In the genomic region with DNA sequence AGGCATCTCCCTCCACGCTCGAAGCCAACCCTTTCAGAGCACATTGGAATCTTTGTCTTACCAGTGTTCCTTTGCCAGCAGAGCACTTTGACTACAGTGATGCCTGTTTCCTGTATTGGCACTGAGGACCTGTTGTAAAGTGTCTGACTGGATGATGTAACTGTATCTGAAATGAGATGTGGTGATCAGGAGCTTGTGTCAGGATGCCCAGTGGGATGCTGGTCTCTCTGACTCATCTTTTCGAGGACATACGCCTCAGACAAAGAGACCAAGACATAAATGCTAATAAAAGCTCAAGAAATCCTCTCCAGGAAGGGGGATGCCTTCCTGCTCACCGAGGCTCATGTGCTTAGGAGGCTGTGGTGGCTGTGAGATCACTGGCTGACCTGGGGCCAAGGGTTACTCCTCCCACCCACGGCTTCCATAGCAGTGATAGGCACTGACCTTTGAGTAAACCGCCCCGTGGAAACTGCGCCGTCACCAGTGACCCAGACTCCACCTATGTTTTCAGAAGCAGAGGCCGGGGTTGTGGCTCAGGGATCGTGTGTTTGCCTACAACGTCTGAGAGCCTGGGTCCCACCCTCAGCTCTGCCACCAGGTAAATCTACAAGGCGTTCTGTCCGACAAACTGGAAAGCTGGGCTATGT, we compare ENCODE assay signal across 19 mouse cellular contexts. TPM values are rescaled to one million over a fixed set of nuclear protein-coding genes. Genes with fewer than 3 reads are reported as not detected.
DNase-seq lines count a peak whose midpoint lies in the region; ATAC-seq lines count a peak whose summit lies in the region.
"Had no signal": no experiment of that assay in that cellular context is flagged by ENCODE, and none has a peak within 500 bp of the region (broad histone marks: within the 10 kb centered on the region; RNA-seq: fewer than 3 reads in every experiment).

No protein-coding gene starts in this region.

- no peaks in the 10 kb centered on the region for H3K9me3 ChIP-seq in embryonic facial prominence, embryonic 14.5 days (ENCODE audit: control insufficient read depth, low read length)
- H3K9me3 ChIP-seq in embryonic facial prominence, embryonic 10.5 days: no peaks in the 10 kb centered on the region
- H3K9me3 ChIP-seq in kidney, embryonic 14.5 days (ENCODE audit: control insufficient read depth, low read length): peaks cover 6% of the 10 kb centered on the region; the same call in 1 of the 2 replicates
- no peaks in the 10 kb centered on the region for H3K9me3 ChIP-seq in embryonic facial prominence, embryonic 15.5 days (replicated peaks)
- H3K9me3 ChIP-seq: embryonic facial prominence, embryonic 12.5 days; hindbrain, embryonic 15.5 days had no signal

- H3K4me2 ChIP-seq in embryonic facial prominence, embryonic 14.5 days (ENCODE audit: low read depth, low read length): no peak overlapping the region
- no peak overlapping the region for H3K4me2 ChIP-seq in kidney, embryonic 14.5 days (replicated peaks; ENCODE audit: low read depth, low read length)
- no peak overlapping the region for H3K4me2 ChIP-seq in embryonic facial prominence, embryonic 15.5 days (replicated peaks)
- H3K4me2 ChIP-seq: embryonic facial prominence, embryonic 12.5 days; heart, embryonic 12.5 days; hindbrain, embryonic 15.5 days had no signal

- H3K4me1 ChIP-seq in embryonic facial prominence, embryonic 14.5 days (ENCODE audit: control insufficient read depth, insufficient read depth, low read length): no peaks in the 10 kb centered on the region
- H3K4me1 ChIP-seq in embryonic facial prominence, embryonic 10.5 days: no peaks in the 10 kb centered on the region
- no peaks in the 10 kb centered on the region for H3K4me1 ChIP-seq in kidney, embryonic 14.5 days (ENCODE audit: control insufficient read depth, insufficient read depth, low read length)
- H3K4me1 ChIP-seq in embryonic facial prominence, embryonic 15.5 days: no peaks in the 10 kb centered on the region
- H3K4me1 ChIP-seq: embryonic facial prominence, embryonic 12.5 days; heart, embryonic 12.5 days; hindbrain, embryonic 15.5 days had no signal

- 0 out of 2 replicates have a peak, but pooled peaks have one; percentile 15 for ATAC-seq in embryonic facial prominence, embryonic 14.5 days (ENCODE audit: low read depth)
- 0 out of 2 replicates have a peak, but pooled peaks have one; percentile 12 for ATAC-seq in kidney, embryonic 14.5 days (ENCODE audit: low FRiP score, low TSS enrichment)
- peak; percentile 20; the same call in 1 of the 2 replicates for ATAC-seq in embryonic facial prominence, embryonic 15.5 days (ENCODE audit: insufficient number of reproducible peaks, low FRiP score, low TSS enrichment, low read depth)
- ATAC-seq: forebrain, embryonic 16.5 days had no signal

- no peaks in the 10 kb centered on the region for H3K27me3 ChIP-seq in embryonic facial prominence, embryonic 14.5 days (replicated peaks; ENCODE audit: control insufficient read depth, insufficient read depth, low read length)
- H3K27me3 ChIP-seq in embryonic facial prominence, embryonic 10.5 days (replicated peaks; ENCODE audit: low read depth, poor library complexity, severe bottlenecking): no peaks in the 10 kb centered on the region
- no peaks in the 10 kb centered on the region for H3K27me3 ChIP-seq in kidney, embryonic 14.5 days (ENCODE audit: control insufficient read depth, insufficient read depth, low read length)
- no peaks in the 10 kb centered on the region for H3K27me3 ChIP-seq in embryonic facial prominence, embryonic 15.5 days
- H3K27me3 ChIP-seq: CH12.LX; embryonic facial prominence, embryonic 12.5 days; heart, embryonic 12.5 days; hindbrain, embryonic 15.5 days had no signal

- no peak overlapping the region for H3K9ac ChIP-seq in embryonic facial prominence, embryonic 14.5 days (ENCODE audit: low read depth, low read length)
- no peak overlapping the region for H3K9ac ChIP-seq in kidney, embryonic 14.5 days (ENCODE audit: low read depth, low read length)
- H3K9ac ChIP-seq in embryonic facial prominence, embryonic 15.5 days: no peak overlapping the region
- H3K9ac ChIP-seq: embryonic facial prominence, embryonic 12.5 days; heart, embryonic 12.5 days; hindbrain, embryonic 15.5 days had no signal

- H3K27ac ChIP-seq in embryonic facial prominence, embryonic 14.5 days (replicated peaks; ENCODE audit: low read depth, low read length): no peak overlapping the region
- H3K27ac ChIP-seq in embryonic facial prominence, embryonic 10.5 days (replicated peaks): no peak overlapping the region
- no peak overlapping the region for H3K27ac ChIP-seq in kidney, embryonic 14.5 days (ENCODE audit: low read depth, low read length)
- no peak overlapping the region for H3K27ac ChIP-seq in embryonic facial prominence, embryonic 15.5 days (replicated peaks)
- H3K27ac ChIP-seq: embryonic facial prominence, embryonic 12.5 days; gastrocnemius, adult 2 months; hindbrain, embryonic 15.5 days had no signal

- 90% methylated on average over 15 of the region's 15 CpGs for WGBS in embryonic facial prominence, embryonic 14.5 days
- WGBS in embryonic facial prominence, embryonic 10.5 days: 88% methylated on average over 15 of the region's 15 CpGs
- 83% methylated on average over 15 of the region's 15 CpGs for WGBS in kidney, embryonic 14.5 days
- 87% methylated on average over 15 of the region's 15 CpGs for WGBS in embryonic facial prominence, embryonic 15.5 days

- H3K36me3 ChIP-seq in embryonic facial prominence, embryonic 14.5 days (ENCODE audit: control insufficient read depth, insufficient read depth, low read length): peaks cover 28% of the 10 kb centered on the region
- peaks cover 34% of the 10 kb centered on the region for H3K36me3 ChIP-seq in embryonic facial prominence, embryonic 10.5 days (replicated peaks)
- H3K36me3 ChIP-seq in kidney, embryonic 14.5 days (ENCODE audit: control insufficient read depth, insufficient read depth, low read length): peaks cover 23% of the 10 kb centered on the region
- peaks cover 33% of the 10 kb centered on the region for H3K36me3 ChIP-seq in embryonic facial prominence, embryonic 15.5 days

- H3K4me3 ChIP-seq in embryonic facial prominence, embryonic 14.5 days (ENCODE audit: low read depth, low read length): no peak overlapping the region
- H3K4me3 ChIP-seq in embryonic facial prominence, embryonic 10.5 days: no peak overlapping the region
- no peak overlapping the region for H3K4me3 ChIP-seq in kidney, embryonic 14.5 days (ENCODE audit: low read length)
- no peak overlapping the region for H3K4me3 ChIP-seq in embryonic facial prominence, embryonic 15.5 days (replicated peaks)
- H3K4me3 ChIP-seq: embryonic facial prominence, embryonic 12.5 days; gastrocnemius, adult 2 months; heart, embryonic 12.5 days; hindbrain, embryonic 15.5 days had no signal

- no peak for DNase-seq in embryonic facial prominence, embryonic 14.5 days (ENCODE audit: low spot score)
- no peak for DNase-seq in embryonic facial prominence, embryonic 10.5 days (ENCODE audit: low spot score)
- DNase-seq in kidney, postnatal 25 days: no peak
- no peak for DNase-seq in frontal cortex, adult 2 months (ENCODE audit: extremely low spot score in 1 of 2, low spot score in 1 of 2)
- no peak for DNase-seq in thymus, postnatal 25 days
- DNase-seq: adrenal gland, adult 8-10 months; adrenal gland, postnatal 36 days; cerebellum, adult 2 months; cerebellum, postnatal 10 days; gastrocnemius, adult 2 months; gastrocnemius, postnatal 25 days; kidney, adult 11 months had no signal

RNA-seq across cellular contexts. Expression of a gene that starts 3.8 kb away (rescaled TPM):
- polyA plus RNA-seq in embryonic facial prominence, embryonic 14.5 days (2014; fragmentation: Nextera tagmentation; extraction: Ambion mirVana): 0.08 and 0.11 TPM in 2 replicates
- 0.40 and 0.44 TPM in 2 replicates for polyA plus RNA-seq in embryonic facial prominence, embryonic 10.5 days (2016; fragmentation: Nextera tagmentation; extraction: Ambion mirVana)
- polyA plus RNA-seq in kidney, embryonic 14.5 days (2014; fragmentation: Nextera tagmentation; extraction: Ambion mirVana): 0.21 and 0.22 TPM in 2 replicates
- polyA plus RNA-seq in embryonic facial prominence, embryonic 15.5 days (2015; fragmentation: Nextera tagmentation; extraction: Ambion mirVana): 0.22 TPM in 1 of 2 replicates, not detected in the other
- polyA plus RNA-seq in frontal cortex, adult 2 months (2012; rRNA removed): 0.68 and 0.80 TPM in 2 replicates

RNA-seq across cellular contexts. Expression of a gene that starts 25.4 kb away (rescaled TPM):
- polyA plus RNA-seq in embryonic facial prominence, embryonic 14.5 days (2014; fragmentation: Nextera tagmentation; extraction: Ambion mirVana): 16.6 and 20.4 TPM in 2 replicates
- 21.7 and 24.7 TPM in 2 replicates for polyA plus RNA-seq in embryonic facial prominence, embryonic 10.5 days (2016; fragmentation: Nextera tagmentation; extraction: Ambion mirVana)
- polyA plus RNA-seq in kidney, embryonic 14.5 days (2014; fragmentation: Nextera tagmentation; extraction: Ambion mirVana): 21.0 and 22.4 TPM in 2 replicates
- 20.1 and 25.3 TPM in 2 replicates for polyA plus RNA-seq in embryonic facial prominence, embryonic 15.5 days (2015; fragmentation: Nextera tagmentation; extraction: Ambion mirVana)
- 34.0 and 34.7 TPM in 2 replicates for polyA plus RNA-seq in frontal cortex, adult 2 months (2012; rRNA removed)

RNA-seq across cellular contexts. Expression of a gene that starts 44.9 kb away (rescaled TPM):
- polyA plus RNA-seq in embryonic facial prominence, embryonic 14.5 days (2014; fragmentation: Nextera tagmentation; extraction: Ambion mirVana): 125 and 127 TPM in 2 replicates
- 89.1 and 95.6 TPM in 2 replicates for polyA plus RNA-seq in embryonic facial prominence, embryonic 10.5 days (2016; fragmentation: Nextera tagmentation; extraction: Ambion mirVana)
- polyA plus RNA-seq in kidney, embryonic 14.5 days (2014; fragmentation: Nextera tagmentation; extraction: Ambion mirVana): 50.8 and 104 TPM in 2 replicates
- 118 and 122 TPM in 2 replicates for polyA plus RNA-seq in embryonic facial prominence, embryonic 15.5 days (2015; fragmentation: Nextera tagmentation; extraction: Ambion mirVana)
- polyA plus RNA-seq in frontal cortex, adult 2 months (2012; rRNA removed): 121 and 124 TPM in 2 replicates
